Mouse (Mus musculus) neural tube, embryonic 12.5 days (tissue): Measurements from ENCODE around the gene Irf2bp2. TPM values are rescaled to one million over a fixed set of nuclear protein-coding genes. Genes with fewer than 3 reads are reported as not detected.

Experiments
- ATAC-seq: fragments of 200-750 bp; cut with Nextera tagmentation; 2 replicates; pipeline ENCODE4 v1.8.0; 2017; ENCODE audit warnings: low read depth, mild to moderate bottlenecking, moderate TSS enrichment, moderate library complexity; ENCODE audit not compliant: low FRiP score
- H3K27ac ChIP-seq: fragments of 300-500 bp; sonication (generic); 2 replicates; pipeline ENCODE4 v1.5.1; 2016
- H3K27me3 ChIP-seq: fragments of 300-500 bp; sonication (generic); replicated peaks from 2 replicates; pipeline ENCODE4 v1.6.1; 2016; ENCODE audit warnings: mild to moderate bottlenecking
- H3K36me3 ChIP-seq: fragments of 300-500 bp; sonication (generic); 2 replicates; pipeline ENCODE4 v1.6.1; 2016; ENCODE audit warnings: mild to moderate bottlenecking
- H3K4me1 ChIP-seq: fragments of 300-500 bp; sonication (generic); 2 replicates; pipeline ENCODE4 v1.6.1; 2016
- H3K4me2 ChIP-seq: fragments of 300-500 bp; sonication (generic); replicated peaks from 2 replicates; pipeline ENCODE4 v1.6.1; 2016; ENCODE audit warnings: mild to moderate bottlenecking
- H3K4me3 ChIP-seq: fragments of 300-500 bp; sonication (generic); 2 replicates; pipeline ENCODE4 v1.5.1; 2016
- H3K9ac ChIP-seq: fragments of 300-500 bp; sonication (generic); 2 replicates; pipeline ENCODE4 v1.6.1; 2016; ENCODE audit warnings: mild to moderate bottlenecking
- H3K9me3 ChIP-seq: fragments of 300-500 bp; sonication (generic); 2 replicates; pipeline ENCODE4 v1.6.1; 2016; ENCODE audit warnings: mild to moderate bottlenecking
- WGBS: fragments of 180-500 bp; shearing (Covaris S2); methylation state at CpG from one replicate; pipeline ENCODE4 v1.1.7; 2016; 5-methylcytosine and 5-hydroxymethylcytosine counted together
- polyA plus RNA-seq: library from polyadenylated mRNA; unstranded; fragments of >200 nt; fragmentation: Nextera tagmentation; extraction: Ambion mirVana; gene quantifications from 2 replicates; pipeline ENCODE4 v1.2.1, GENCODE M21; 2016

Gene Irf2bp2
- 8.5 and 9.5 TPM in 2 replicates for polyA plus RNA-seq

DNA sequence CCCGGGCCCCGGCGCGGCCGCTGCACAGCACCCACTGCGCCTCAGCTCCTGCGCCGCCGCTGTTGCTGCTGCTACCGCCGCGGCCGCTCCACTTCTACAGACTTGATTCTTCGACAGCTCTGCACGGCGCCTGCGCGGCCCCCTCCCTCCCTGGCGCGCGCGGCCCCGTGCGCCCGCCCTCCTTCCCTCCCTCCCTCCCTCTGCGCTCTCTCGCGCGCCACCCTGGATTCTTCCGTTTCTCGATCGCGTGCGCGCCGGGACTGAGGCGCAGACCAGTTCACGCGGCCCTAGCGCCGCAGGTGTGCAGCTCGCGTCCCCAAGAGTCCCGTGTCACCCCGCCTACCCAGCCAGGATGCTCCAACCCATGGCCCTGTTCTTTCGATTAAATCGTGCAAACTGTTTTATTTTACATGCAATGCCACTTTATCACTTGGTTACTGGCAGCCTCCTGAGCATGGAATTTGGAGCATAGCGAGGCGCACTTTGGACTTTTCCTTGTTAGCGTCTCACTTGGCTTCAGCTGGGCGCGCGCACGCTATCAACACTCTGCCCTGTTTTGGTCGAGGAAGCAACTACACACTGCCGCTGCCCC lies at the start of gene Irf2bp2:
TSS of gene Irf2bp2 (minus strand) at position 98 of the 592 bp plus-strand sequence.
- Histone ChIP-seq H3K27me3 (no peaks in the 10 kb centered on the region), H3K9ac (peak within 1 kb of the TSS; percentile 100), H3K27ac (peak within 1 kb of the TSS; percentile 97), H3K4me1 (peaks cover 46% of the 10 kb centered on the region), H3K9me3 (no peaks in the 10 kb centered on the region), H3K4me2 (peak within 1 kb of the TSS; percentile 89), H3K36me3 (peaks cover 13% of the 10 kb centered on the region; the same call in 1 of the 2 replicates), H3K4me3 (peak within 1 kb of the TSS; percentile 99)
- WGBS, result under 1% methylated on average over 54 of the region's 56 CpGs
- peak; percentile 71 for ATAC-seq

DNA sequence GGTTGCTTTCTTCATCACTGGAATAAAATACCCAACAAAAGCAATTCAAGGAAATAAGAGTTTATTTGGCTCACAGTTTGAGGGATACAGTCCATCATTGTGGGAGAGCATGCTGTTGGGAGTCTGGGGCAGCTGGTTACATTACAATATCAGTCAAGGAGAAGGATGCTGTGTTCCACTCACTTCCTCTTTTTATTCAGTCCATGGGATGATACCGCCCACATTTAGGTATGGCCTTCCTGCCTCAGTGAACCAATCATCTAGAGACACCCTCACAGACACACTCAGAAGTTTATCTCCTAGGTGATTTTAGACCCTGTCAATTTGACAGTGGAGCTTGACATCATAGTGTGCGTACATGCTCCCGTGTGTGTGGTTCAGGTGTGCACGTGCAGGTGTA lies 48.9 kb upstream of the Irf2bp2 start:
- no peak overlapping the region for H3K9ac ChIP-seq
- H3K27me3 ChIP-seq, result no peaks in the 10 kb centered on the region
- no peak overlapping the region for H3K4me3 ChIP-seq
- 0 out of 2 replicates have a peak, but pooled peaks cover 7% of the 10 kb centered on the region for H3K9me3 ChIP-seq
- H3K36me3 ChIP-seq, result no peaks in the 10 kb centered on the region
- H3K4me1 ChIP-seq, result no peaks in the 10 kb centered on the region; the same call in 1 of the 2 replicates
- WGBS, result 97% methylated on average over 4 of the region's 4 CpGs
- H3K27ac ChIP-seq, result no peak overlapping the region
- H3K4me2 ChIP-seq, result no peak overlapping the region
- ATAC-seq, result no peak

DNA sequence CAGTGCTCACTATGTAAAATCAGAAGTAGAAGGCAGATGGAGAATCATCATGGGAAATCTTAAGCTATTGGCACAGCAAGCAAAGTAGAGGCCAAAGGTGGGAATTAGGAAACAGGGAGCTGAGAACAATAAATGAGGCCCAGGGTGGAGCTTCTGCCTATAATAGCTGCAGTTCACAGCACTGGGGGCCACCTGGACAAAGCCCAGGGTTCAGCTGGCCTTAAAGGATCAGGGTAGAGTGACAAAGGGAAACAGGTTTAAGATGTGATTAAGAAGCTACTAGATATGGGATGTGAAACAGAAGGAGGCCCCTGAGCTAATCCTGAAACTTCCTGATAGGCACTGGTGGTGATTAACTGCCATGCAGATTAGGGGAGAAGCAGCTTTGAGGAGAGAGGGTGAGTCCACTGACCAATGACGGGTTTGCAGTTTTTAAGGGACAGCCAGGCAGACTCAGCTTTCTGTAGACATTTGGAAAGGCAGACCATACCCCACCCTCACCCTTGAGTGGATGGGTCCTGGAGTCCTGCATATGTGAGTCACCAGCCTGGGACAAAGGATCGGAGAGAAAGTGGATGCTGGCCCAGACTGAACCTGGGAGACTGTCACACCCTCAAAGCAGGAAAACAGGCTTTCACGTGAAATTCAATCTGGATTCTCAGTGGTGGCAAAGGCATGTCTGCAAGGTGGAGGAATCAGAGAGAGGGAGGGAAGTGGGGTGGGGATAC lies 47.9 kb upstream of the Irf2bp2 start:
- no peak for ATAC-seq
- Histone ChIP-seq H3K9ac (no peak overlapping the region), H3K27ac (no peak overlapping the region), H3K4me1 (no peaks in the 10 kb centered on the region; the same call in 1 of the 2 replicates), H3K27me3 (no peaks in the 10 kb centered on the region), H3K36me3 (no peaks in the 10 kb centered on the region), H3K4me3 (no peak overlapping the region), H3K4me2 (no peak overlapping the region), H3K9me3 (0 out of 2 replicates have a peak, but pooled peaks cover 7% of the 10 kb centered on the region)
- 79% methylated on average over 3 of the region's 3 CpGs for WGBS

DNA sequence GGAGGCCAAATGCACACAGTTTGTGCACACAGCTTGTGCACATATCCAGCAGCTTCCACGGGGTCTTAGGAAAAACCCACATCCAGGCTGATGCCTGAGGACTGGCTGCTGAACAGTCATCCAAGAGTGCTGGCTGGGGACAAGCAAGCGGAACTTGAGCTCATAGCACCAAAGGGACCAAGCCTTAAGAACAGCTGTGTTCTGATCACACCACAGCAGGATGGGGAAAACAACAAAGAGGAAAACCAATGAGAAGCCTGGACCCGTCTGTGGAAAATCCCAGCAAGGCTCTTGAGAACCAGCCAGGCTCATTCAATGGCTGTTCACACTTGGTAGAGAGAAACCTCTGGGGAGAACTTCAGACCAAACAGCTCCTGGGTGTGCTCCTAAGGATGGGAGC lies 45.4 kb upstream of the Irf2bp2 start:
- no peak overlapping the region for H3K27ac ChIP-seq
- H3K4me3 ChIP-seq, result no peak overlapping the region
- no peaks in the 10 kb centered on the region for H3K27me3 ChIP-seq
- no peaks in the 10 kb centered on the region for H3K36me3 ChIP-seq
- no peak overlapping the region for H3K4me2 ChIP-seq
- 0 out of 2 replicates have a peak, but pooled peaks cover 7% of the 10 kb centered on the region for H3K9me3 ChIP-seq
- no peak for ATAC-seq
- no peak overlapping the region for H3K9ac ChIP-seq
- 84% methylated on average over 3 of the region's 3 CpGs for WGBS
- no peaks in the 10 kb centered on the region; the same call in 1 of the 2 replicates for H3K4me1 ChIP-seq

DNA sequence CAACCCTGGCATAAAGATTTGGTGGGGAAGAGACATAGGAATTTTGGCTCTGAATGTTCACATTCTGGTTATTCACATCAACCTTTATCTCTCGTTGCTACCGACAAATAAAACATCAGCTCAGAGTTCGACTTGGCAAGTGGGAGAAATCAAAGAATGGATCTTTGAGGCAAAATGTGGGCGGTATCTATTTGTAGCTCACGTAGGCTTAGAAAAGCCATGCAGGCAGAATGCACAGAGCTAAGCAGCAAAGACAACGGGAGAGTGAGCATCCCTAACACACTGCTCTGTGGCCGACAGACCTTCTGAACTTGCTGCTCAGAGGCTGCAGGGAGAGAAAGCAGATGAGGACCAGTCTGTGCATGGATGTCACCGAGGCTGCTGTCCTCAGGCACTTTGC lies 44.2 kb upstream of the Irf2bp2 start:
- Histone ChIP-seq H3K9me3 (0 out of 2 replicates have a peak, but pooled peaks cover 7% of the 10 kb centered on the region), H3K27ac (no peak overlapping the region), H3K4me2 (no peak overlapping the region), H3K4me1 (no peaks in the 10 kb centered on the region), H3K4me3 (no peak overlapping the region), H3K9ac (no peak overlapping the region), H3K36me3 (no peaks in the 10 kb centered on the region), H3K27me3 (no peaks in the 10 kb centered on the region)
- WGBS, result 85% methylated on average over 8 of the region's 8 CpGs
- ATAC-seq, result no peak

DNA sequence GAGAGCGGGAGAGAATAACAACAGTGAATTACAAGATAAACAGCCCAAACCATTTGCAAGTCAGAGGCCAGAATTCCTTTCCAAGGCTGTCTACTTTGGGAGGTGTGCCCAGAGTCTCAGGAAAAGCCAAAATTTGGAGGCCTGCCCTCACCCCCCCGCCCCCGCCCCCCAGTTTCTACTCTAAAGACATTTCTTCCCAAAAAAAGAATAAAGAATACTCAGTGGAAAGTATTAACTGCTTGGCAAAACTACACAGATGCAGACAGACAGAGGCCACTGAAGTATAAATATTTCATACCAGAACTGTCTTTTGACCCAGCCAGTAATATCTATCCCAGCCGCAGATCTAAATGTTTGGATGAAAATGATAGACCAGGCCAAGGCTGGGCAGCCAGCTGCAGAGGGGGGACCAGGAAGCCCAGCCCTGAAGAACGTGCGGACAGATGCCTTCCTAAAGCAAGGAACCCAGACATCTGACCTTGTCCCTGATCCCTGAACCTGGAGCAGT lies 40.8 kb upstream of the Irf2bp2 start:
- H3K27ac ChIP-seq, result no peak overlapping the region
- H3K9ac ChIP-seq, result no peak overlapping the region
- no peaks in the 10 kb centered on the region for H3K27me3 ChIP-seq
- no peak overlapping the region for H3K4me3 ChIP-seq
- H3K4me2 ChIP-seq, result no peak overlapping the region
- H3K4me1 ChIP-seq, result no peaks in the 10 kb centered on the region
- 80% methylated on average over 6 of the region's 6 CpGs for WGBS
- H3K36me3 ChIP-seq, result no peaks in the 10 kb centered on the region
- H3K9me3 ChIP-seq, result peaks cover 15% of the 10 kb centered on the region
- ATAC-seq, result no peak

DNA sequence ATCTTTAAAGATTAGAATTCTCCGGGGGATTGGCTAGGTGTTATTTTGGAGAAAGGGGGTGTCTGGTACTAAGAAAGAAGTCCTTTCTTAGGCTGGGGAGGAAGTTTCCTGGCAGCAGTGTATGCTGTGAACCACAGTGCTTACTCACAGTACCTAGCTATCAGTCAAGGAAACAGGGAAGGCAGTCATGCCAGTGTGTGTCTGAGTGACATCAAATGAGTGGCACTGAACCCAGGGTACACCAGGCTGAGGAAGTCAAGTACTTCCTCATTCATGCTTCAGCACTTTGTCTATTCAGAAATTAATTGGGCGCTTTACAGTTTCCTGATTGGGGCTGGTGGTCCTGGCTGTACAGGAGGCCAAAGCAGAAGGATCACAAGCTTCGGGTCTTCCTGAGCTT lies 34.8 kb upstream of the Irf2bp2 start:
- Histone ChIP-seq H3K27me3 (no peaks in the 10 kb centered on the region), H3K4me2 (no peak overlapping the region), H3K27ac (no peak overlapping the region), H3K36me3 (no peaks in the 10 kb centered on the region), H3K4me3 (no peak overlapping the region), H3K4me1 (no peaks in the 10 kb centered on the region), H3K9me3 (peaks cover 18% of the 10 kb centered on the region), H3K9ac (no peak overlapping the region)
- ATAC-seq, result no peak
- WGBS, result 96% methylated on average over 3 of the region's 3 CpGs

DNA sequence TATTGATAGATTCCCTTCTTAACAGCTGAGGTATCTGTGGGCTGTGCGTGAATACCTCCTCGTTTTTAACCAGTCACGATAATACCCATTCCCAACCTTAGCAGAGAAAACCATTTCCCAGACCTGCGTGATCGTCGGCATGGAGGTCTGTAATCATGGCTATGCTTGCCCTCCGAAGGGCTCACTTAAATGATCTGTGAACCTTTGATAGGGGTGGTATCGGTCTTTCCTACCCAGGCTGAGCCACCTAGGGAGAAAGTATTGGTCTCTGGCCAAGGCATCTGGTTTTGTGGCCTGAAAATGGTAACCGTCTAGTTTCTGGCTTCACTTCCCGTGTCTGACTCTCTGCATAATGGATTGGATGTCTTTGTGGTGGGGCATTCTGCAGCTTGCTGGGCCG lies 32.6 kb upstream of the Irf2bp2 start:
- no peaks in the 10 kb centered on the region for H3K4me1 ChIP-seq
- no peak overlapping the region for H3K27ac ChIP-seq
- no peaks in the 10 kb centered on the region for H3K36me3 ChIP-seq
- no peak overlapping the region for H3K9ac ChIP-seq
- no peak overlapping the region for H3K4me3 ChIP-seq
- peaks cover 18% of the 10 kb centered on the region for H3K9me3 ChIP-seq
- 94% methylated on average over 11 of the region's 11 CpGs for WGBS
- no peak overlapping the region for H3K4me2 ChIP-seq
- no peaks in the 10 kb centered on the region for H3K27me3 ChIP-seq
- ATAC-seq, result no peak

DNA sequence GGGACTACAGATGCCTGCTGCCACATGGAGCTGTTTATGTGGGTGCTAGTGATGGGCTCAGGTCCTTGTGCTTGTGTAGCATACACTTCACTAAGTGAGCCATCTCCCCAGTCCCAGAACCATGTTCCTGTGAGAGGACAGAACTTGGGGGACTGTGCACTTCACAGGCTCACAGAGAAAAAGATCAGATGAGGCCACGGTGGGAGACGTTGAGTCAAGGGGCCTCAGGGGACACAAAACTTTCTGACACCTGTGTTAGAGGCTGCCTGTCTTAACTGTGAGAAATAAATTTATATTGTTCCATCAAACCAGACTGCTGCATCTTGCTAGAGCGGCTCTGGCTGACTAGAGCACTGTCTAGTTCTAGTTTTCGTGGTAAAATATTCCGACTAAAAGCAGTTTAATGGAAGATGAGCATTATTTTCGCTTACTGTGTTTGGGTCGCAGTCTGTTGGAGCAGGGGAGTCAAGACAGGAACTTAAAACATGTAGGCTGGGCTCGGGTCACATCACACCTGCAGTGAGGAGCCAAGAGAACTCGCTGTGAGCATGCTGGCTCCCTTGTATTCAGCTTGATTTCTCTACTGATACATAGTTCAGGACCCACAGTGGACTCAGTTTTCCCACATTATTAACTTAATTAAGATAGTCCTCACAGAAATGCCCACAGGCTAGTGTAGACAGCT lies 28.5 kb upstream of the Irf2bp2 start:
- Histone ChIP-seq H3K27ac (no peak overlapping the region), H3K9ac (no peak overlapping the region), H3K4me1 (no peaks in the 10 kb centered on the region), H3K4me3 (no peak overlapping the region), H3K9me3 (no peaks in the 10 kb centered on the region), H3K36me3 (no peaks in the 10 kb centered on the region), H3K27me3 (no peaks in the 10 kb centered on the region), H3K4me2 (no peak overlapping the region)
- WGBS, result 86% methylated on average over 9 of the region's 9 CpGs
- no peak for ATAC-seq

DNA sequence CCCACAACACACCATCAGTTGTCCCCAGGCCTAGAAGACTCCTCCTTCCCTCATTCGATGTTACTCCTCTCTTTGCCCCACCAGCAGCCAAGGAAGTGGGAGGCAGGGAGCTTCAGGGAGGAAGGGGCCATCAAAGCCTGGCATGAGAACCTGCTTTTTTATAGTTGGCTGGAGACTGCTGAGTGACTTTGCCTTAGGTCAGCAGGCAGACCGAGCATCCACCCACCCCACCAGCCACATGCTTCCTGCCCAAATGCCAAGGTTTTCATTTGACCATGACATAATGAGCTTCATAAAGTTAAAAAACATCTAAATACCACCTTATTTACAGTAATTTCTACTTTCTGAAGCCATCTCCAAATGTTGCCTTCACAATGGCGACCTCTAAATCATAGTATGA lies 26.9 kb upstream of the Irf2bp2 start:
- Histone ChIP-seq H3K4me3 (no peak overlapping the region), H3K4me1 (no peaks in the 10 kb centered on the region), H3K27me3 (no peaks in the 10 kb centered on the region), H3K9me3 (no peaks in the 10 kb centered on the region), H3K36me3 (no peaks in the 10 kb centered on the region), H3K9ac (no peak overlapping the region), H3K27ac (no peak overlapping the region), H3K4me2 (no peak overlapping the region)
- WGBS, result 83% methylated on average over 3 of the region's 3 CpGs
- no peak for ATAC-seq

DNA sequence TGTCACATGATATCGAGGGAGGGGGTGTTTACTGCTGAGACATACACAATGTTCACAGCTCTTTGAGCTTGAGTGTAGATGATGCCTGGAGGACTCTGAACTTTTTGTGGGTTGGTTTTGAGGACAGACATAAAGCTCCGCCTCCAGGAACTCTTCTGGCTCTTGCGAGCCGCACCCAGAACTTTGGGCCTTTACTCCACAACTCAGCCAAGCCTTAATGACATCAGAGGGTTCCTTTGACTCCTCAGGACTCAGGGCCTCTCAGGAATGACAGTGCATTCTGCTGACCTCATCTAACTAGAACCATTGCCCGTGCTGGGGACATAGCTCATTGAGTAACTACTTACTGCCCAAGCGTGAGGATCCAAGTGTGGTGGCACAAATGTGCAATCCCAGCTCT lies 25.7 kb upstream of the Irf2bp2 start:
- H3K27me3 ChIP-seq, result no peaks in the 10 kb centered on the region
- no peak overlapping the region for H3K27ac ChIP-seq
- no peaks in the 10 kb centered on the region for H3K9me3 ChIP-seq
- 94% methylated on average over 6 of the region's 6 CpGs for WGBS
- no peak overlapping the region for H3K9ac ChIP-seq
- no peaks in the 10 kb centered on the region for H3K36me3 ChIP-seq
- no peak overlapping the region for H3K4me2 ChIP-seq
- H3K4me3 ChIP-seq, result no peak overlapping the region
- no peaks in the 10 kb centered on the region for H3K4me1 ChIP-seq
- no peak for ATAC-seq

DNA sequence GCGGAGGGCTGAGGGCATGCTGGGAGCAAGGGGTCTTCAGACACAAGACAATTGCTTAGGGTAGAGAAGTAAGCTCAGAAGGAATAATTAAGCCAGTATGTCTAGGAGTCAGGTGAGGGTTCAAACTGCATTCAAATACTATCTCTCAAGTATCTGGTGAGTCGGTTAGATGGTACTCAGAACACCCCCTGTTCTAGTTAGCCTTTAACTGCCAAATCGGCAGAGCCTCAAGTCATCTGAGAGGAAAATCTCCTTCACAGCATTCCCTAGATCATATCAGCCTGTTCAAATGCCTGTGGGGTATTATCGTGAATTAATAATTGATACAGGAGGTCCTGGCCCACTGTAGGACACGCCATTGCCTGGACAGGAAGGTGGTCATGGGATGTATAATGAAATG lies 23.9 kb upstream of the Irf2bp2 start:
- Histone ChIP-seq H3K27ac (no peak overlapping the region), H3K9ac (no peak overlapping the region), H3K9me3 (no peaks in the 10 kb centered on the region), H3K36me3 (no peaks in the 10 kb centered on the region), H3K4me3 (no peak overlapping the region), H3K4me2 (no peak overlapping the region), H3K4me1 (no peaks in the 10 kb centered on the region), H3K27me3 (no peaks in the 10 kb centered on the region)
- no peak for ATAC-seq
- WGBS, result 95% methylated on average over 5 of the region's 5 CpGs
